Mouse (Mus musculus) forebrain, embryonic 13.5 days (tissue): Measurements from ENCODE around the gene Gjc2. TPM values are rescaled to one million over a fixed set of nuclear protein-coding genes. Genes with fewer than 3 reads are reported as not detected.
A peak's percentile ranks its signal among the peaks of the same experiment; 100 is the strongest.

ENCODE experiments used
- ATAC-seq: fragments of 200-750 bp; cut with Nextera tagmentation; 2 replicates; pipeline ENCODE4 v1.8.0; 2017
- H3K27ac ChIP-seq: fragments of 300-500 bp; sonication (generic); 2 replicates; pipeline ENCODE4 v1.5.1; 2015; ENCODE audit warnings: inconsistent platforms, mild to moderate bottlenecking, moderate library complexity
- H3K27me3 ChIP-seq: fragments of 300-500 bp; sonication (generic); 2 replicates; pipeline ENCODE4 v1.6.1; 2015; ENCODE audit warnings: mild to moderate bottlenecking, inconsistent platforms
- H3K36me3 ChIP-seq: fragments of 300-500 bp; sonication (generic); 2 replicates; pipeline ENCODE4 v1.6.1; 2015; ENCODE audit warnings: mild to moderate bottlenecking, inconsistent platforms; ENCODE audit not compliant: poor library complexity, severe bottlenecking
- H3K4me1 ChIP-seq: fragments of 300-500 bp; sonication (generic); 2 replicates; pipeline ENCODE4 v1.6.1; 2015; ENCODE audit warnings: inconsistent platforms
- H3K4me2 ChIP-seq: fragments of 300-500 bp; sonication (generic); 2 replicates; pipeline ENCODE4 v1.6.1; 2015; ENCODE audit warnings: inconsistent platforms, mild to moderate bottlenecking, moderate library complexity
- H3K4me3 ChIP-seq: fragments of 300-500 bp; sonication (generic); 2 replicates; pipeline ENCODE4 v1.5.1; 2015; ENCODE audit warnings: mild to moderate bottlenecking, inconsistent platforms
- H3K9ac ChIP-seq: fragments of 300-500 bp; sonication (generic); 2 replicates; pipeline ENCODE4 v1.6.1; 2015; ENCODE audit warnings: mild to moderate bottlenecking, inconsistent platforms
- H3K9me3 ChIP-seq: fragments of 300-500 bp; sonication (generic); replicated peaks from 2 replicates; pipeline ENCODE4 v1.6.1; 2016; ENCODE audit warnings: inconsistent platforms
- WGBS: fragments of 180-500 bp; shearing (Covaris S2); methylation state at CpG from one replicate; pipeline ENCODE4 v1.1.7; 2015; 5-methylcytosine and 5-hydroxymethylcytosine counted together
- polyA plus RNA-seq: library from polyadenylated mRNA; unstranded; fragments of >200 nt; fragmentation: Nextera tagmentation; extraction: Ambion mirVana; gene quantifications from 2 replicates; pipeline ENCODE4 v1.2.1, GENCODE M21; 2015

The Gjc2 gene
- polyA plus RNA-seq, 1 experiment from 2014 or later: not detected

DNA sequence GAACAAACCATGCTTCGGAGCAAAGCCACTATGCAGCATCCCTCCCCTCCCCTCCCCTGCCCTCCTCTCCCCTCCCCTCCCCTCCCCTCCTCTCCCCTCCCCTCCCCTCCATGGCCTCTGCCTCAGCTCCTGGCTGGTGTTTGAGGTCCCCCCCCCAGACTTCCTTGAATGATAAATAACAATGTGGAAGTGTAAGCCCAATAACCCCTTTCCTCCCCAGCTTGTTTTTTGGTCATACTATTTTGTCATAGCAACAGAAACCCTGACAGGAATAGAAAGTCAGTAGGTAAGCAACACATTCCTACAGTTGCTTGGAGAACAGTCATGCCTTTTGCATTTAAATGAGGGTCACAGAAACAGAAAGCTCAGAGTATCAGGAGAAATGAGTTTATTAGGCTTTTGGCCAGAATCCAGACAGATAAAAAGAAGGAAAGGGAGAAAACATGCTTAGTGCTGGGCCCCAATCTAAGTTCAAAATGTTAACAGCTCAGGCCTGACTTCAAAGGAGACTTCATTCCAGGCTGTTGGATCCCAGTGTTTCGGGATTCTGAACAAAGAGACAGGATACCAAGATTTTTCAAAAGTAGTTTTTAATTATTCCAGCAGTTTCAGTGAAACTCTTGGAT is 17.3 kb downstream of the Gjc2 start:
- Histone ChIP-seq H3K9me3 (no peaks in the 10 kb centered on the region), H3K27me3 (0 out of 2 replicates have a peak, but pooled peaks cover 4% of the 10 kb centered on the region), H3K4me3 (no peak overlapping the region), H3K4me1 (peaks cover 17% of the 10 kb centered on the region), H3K9ac (no peak overlapping the region), H3K27ac (no peak overlapping the region), H3K4me2 (no peak overlapping the region), H3K36me3 (no peaks in the 10 kb centered on the region)
- 34% methylated on average over 2 of the region's 2 CpGs for WGBS
- no peak for ATAC-seq

DNA sequence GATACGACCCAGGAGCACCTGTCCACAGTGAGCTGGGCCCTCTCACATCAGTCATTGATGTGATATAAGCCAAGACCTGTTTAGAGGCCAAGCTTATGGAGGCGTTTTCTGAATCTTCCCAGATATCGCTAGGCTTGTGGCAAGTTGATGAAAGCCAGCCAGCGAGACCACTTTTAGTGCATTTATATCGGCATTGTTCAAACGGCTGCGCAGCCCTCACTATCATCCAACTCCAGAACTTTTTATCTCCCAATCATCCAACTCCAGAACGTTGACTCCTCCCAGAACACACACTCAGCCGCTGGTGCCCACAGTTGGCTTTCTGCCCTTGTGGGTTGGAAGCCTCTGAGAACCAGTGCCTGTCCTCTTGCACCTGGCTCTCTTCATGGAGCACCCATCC is 18.6 kb downstream of the Gjc2 start:
- 0 out of 2 replicates have a peak overlapping the region, but pooled peaks have one; percentile 72 for H3K4me3 ChIP-seq
- no peak overlapping the region; the same call in 1 of the 2 replicates for H3K27ac ChIP-seq
- peak overlapping the region; percentile 67 for H3K4me2 ChIP-seq
- no peak for ATAC-seq
- peaks cover 17% of the 10 kb centered on the region for H3K4me1 ChIP-seq
- no peak overlapping the region for H3K9ac ChIP-seq
- no peaks in the 10 kb centered on the region for H3K36me3 ChIP-seq
- H3K9me3 ChIP-seq: no peaks in the 10 kb centered on the region
- no peaks in the 10 kb centered on the region for H3K27me3 ChIP-seq
- 91% methylated on average over 9 of the region's 9 CpGs for WGBS

DNA sequence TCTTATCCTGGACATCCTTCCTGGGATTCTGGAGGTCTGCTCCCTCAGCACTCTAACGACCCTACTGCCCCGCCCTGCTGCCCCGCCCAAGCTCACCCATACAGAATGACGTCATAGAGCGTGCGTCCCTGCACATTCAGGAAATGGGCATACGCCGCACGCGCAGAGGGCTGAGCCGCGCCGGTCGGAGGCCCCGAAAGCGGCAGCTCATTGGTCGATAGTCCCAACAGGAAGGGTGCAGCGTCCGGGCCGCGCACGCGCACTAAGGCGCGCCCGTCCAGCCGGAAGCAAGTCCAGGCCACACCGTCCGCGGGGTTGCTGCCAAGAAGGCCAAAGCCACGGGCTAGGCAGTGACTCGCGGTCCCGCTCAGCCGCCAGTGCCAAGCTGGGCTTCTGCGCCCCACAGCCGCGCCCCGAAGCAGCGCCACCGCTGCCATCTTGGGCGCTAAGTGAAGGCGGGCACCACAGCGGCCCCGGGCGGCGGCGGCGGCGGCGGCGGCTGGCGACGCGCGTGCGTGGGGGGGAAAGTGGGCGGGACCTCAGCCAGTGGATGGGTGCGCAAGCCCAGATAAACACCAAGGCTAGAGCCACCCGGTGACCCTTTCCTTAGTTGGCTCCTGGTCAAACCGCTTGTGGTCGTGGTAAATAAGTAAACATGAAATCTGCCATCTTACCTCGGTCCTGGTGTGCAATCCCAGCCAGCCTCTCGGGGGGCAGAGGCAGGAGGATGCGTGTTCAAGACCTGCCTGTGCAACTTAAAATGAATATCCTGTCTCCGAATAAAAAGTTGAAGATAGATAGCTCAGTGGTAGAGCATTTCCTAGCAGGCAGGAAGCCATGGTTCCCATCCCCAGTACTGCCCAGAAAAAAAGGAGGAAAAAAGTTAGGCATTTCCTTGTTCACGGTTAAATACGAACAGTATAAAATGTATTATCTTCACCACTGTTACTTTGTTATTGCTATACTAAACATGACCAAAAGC is 19.5 kb downstream of the Gjc2 start, which contains the start of gene Iba57:
Gene Iba57, minus strand, starts transcription at position 485 of the 982 bp plus-strand sequence.
- WGBS: 4% methylated on average over 61 of the region's 68 CpGs

DNA sequence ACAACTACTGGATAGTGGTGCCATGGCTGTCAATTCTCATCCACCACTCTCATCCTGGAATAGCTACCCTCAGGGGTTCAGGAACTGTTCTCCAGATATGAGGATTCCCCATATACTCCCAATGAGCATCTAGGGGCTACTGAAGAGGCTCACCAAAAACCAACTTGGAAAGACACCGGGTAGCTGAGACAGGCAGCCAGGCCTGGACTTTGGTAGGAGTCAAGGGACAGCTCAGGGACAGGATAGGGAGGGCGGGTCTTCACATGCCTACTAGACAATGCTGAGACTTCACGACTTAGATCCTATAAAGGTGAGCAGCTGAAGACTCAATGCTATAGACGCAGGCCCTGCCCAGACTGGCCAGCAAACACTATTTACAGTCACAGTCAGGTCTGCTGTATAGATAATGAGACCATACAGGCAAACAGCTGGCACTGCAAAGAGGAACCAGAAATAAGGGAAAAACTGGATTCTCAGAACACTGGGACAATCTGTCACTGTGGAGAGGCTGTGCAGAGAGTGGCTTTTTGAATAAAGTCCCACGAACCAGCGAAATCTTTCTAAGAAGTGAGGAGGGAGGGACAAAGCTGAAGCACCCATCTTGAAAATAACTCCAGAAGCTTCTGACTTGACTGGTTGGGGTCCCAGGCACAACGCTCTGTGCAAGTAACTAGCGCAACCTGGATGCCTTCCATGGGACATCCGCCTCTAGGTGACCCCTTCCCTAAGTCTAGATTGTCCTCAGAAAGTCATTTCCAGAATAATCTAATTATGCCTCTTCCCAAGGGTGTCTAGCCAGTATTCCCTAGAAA is 20.4 kb downstream of the Gjc2 start:
- no peak for ATAC-seq
- peak overlapping the region; percentile 99 for H3K27ac ChIP-seq

More for the DNA sequence above, 19.5 kb downstream of the Gjc2 start, which contains the start of gene Iba57:
- peak within 1 kb of the TSS; percentile 67 for H3K4me2 ChIP-seq
- H3K4me3 ChIP-seq: peak within 1 kb of the TSS; percentile 72
- no peaks in the 10 kb centered on the region for H3K27me3 ChIP-seq
- peak within 1 kb of the TSS; percentile 99 for H3K27ac ChIP-seq
- peak within 1 kb of the TSS; percentile 84 for H3K9ac ChIP-seq
- H3K9me3 ChIP-seq: no peaks in the 10 kb centered on the region
- peak; percentile 99 for ATAC-seq
- peaks cover 17% of the 10 kb centered on the region for H3K4me1 ChIP-seq
- H3K36me3 ChIP-seq: peaks cover 5% of the 10 kb centered on the region

DNA sequence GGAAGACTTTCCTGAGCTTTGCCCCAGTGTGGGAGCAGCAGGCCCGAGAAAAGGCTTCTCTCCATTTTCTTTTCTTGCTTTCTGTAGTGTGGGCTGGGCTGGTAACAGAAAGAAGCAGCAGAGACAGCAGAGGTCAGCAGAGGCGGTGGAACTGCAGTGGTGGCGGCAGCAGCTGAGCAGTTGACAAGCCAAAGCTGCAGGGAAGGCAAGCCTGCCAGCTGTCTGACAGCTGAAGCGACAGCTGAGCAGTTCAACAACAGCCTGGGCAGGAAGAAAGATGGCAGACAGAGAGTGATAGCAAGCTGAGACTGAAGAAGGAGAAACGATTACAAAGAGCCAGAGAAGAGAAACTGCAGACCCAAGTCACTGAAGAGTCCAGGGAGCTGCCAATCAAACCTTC is 21.6 kb downstream of the Gjc2 start:
- Histone ChIP-seq H3K9ac (no peak overlapping the region), H3K36me3 (peaks cover 23% of the 10 kb centered on the region), H3K4me1 (peaks cover 17% of the 10 kb centered on the region), H3K9me3 (no peaks in the 10 kb centered on the region), H3K27me3 (no peaks in the 10 kb centered on the region), H3K27ac (no peak overlapping the region), H3K4me3 (no peak overlapping the region), H3K4me2 (no peak overlapping the region)
- 83% methylated on average over 5 of the region's 5 CpGs for WGBS
- ATAC-seq: no peak

More for the DNA sequence above, 20.4 kb downstream of the Gjc2 start:
- peaks cover 14% of the 10 kb centered on the region for H3K36me3 ChIP-seq
- H3K27me3 ChIP-seq: no peaks in the 10 kb centered on the region
- H3K4me2 ChIP-seq: peak overlapping the region; percentile 67
- peaks cover 17% of the 10 kb centered on the region for H3K4me1 ChIP-seq
- H3K9me3 ChIP-seq: no peaks in the 10 kb centered on the region
- H3K9ac ChIP-seq: peak overlapping the region; percentile 60
- 57% methylated on average over 9 of the region's 9 CpGs for WGBS
- peak overlapping the region; percentile 72 for H3K4me3 ChIP-seq

DNA sequence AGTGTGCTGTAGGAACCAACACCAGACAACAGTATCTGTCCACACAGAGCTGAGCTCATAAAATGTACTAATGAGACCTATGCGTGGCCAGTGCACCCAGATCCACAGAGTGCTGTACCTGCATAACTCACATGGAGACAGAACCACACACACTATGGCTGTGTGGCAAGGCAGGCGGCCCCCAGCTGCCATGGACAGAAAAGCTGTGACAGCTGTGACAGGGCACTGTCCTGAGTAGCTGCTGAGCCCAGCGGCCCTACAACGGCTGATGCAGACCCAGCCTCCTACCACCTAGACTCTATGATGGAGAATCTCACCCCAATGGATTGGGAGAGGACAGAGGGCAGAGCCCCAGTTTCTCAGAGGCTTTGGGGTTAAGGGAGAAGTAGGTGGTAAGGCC is 23.5 kb downstream of the Gjc2 start:
- no peak overlapping the region for H3K4me2 ChIP-seq
- ATAC-seq: no peak
- no peaks in the 10 kb centered on the region for H3K9me3 ChIP-seq
- H3K9ac ChIP-seq: no peak overlapping the region
- H3K4me1 ChIP-seq: peaks cover 17% of the 10 kb centered on the region
- H3K4me3 ChIP-seq: no peak overlapping the region
- no peaks in the 10 kb centered on the region for H3K27me3 ChIP-seq
- peaks cover 30% of the 10 kb centered on the region for H3K36me3 ChIP-seq
- 81% methylated on average over 4 of the region's 4 CpGs for WGBS
- no peak overlapping the region for H3K27ac ChIP-seq

DNA sequence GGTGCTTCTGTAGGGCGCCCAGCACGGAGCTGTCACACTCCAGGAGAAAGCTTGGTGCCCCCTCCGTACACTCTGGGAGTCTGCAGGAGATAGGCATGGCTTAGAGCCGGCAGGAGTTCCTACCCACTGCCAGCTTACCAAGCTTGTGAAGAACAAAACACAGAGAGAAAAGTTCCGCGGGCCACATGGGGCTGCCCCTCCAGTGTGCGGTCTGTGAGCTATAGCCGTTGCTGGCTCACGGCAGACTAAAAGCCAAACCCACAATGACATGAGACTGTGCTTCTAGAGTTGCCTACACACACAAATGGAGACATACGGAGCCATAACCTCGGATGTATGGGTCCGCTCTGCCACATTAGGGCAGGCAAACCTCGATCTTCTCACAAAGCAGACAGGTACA is 23.9 kb downstream of the Gjc2 start:
- 92% methylated on average over 13 of the region's 13 CpGs for WGBS
- ATAC-seq: no peak
- Histone ChIP-seq H3K9ac (no peak overlapping the region), H3K4me3 (no peak overlapping the region), H3K9me3 (no peaks in the 10 kb centered on the region), H3K36me3 (peaks cover 30% of the 10 kb centered on the region), H3K4me2 (no peak overlapping the region), H3K4me1 (peaks cover 13% of the 10 kb centered on the region), H3K27me3 (no peaks in the 10 kb centered on the region), H3K27ac (no peak overlapping the region)

DNA sequence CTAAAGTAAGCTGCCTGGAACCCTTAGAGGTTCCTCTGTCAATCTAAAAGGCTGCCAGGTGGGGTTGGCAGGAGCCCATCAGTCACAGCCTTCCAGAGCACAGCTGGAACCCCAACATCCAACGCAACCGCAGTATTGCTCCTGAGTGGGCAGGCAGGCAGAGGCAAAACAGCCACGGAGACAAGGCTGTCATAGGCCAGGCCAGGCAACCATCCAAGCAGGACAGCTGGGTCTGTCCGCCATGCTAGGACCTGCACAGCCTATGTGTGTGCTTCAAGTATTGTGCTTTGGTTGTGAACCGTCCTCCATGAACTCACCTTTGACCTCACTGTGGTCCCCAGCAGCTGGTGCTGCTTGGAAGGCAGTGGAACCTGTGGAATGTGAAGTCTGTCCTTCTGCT is 27.1 kb downstream of the Gjc2 start:
- Histone ChIP-seq H3K36me3 (peaks cover 30% of the 10 kb centered on the region), H3K9ac (no peak overlapping the region), H3K9me3 (no peaks in the 10 kb centered on the region), H3K4me2 (no peak overlapping the region), H3K4me1 (no peaks in the 10 kb centered on the region), H3K4me3 (no peak overlapping the region), H3K27ac (no peak overlapping the region), H3K27me3 (no peaks in the 10 kb centered on the region)
- no peak for ATAC-seq
- 94% methylated on average over 5 of the region's 5 CpGs for WGBS

DNA sequence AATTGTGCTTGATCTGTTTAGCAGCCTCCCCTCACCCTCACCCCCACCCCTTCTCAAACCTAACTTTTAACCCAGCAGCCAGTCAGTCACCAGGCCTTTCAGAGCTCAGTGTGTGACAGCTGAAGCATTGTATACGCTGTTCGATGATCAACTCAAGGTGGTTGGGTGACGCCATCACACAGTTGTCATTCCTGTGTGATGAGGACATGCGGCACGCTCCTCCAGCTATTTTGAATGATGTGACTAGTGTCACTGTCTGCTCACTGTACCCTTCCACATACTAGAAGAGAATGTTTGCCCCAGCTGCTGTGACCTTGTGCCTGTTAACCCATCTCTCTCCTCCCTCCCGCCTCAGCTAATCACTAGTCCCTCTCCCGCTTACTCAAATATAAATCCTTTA is 28.8 kb downstream of the Gjc2 start:
- Histone ChIP-seq H3K36me3 (peaks cover 30% of the 10 kb centered on the region), H3K4me1 (no peaks in the 10 kb centered on the region), H3K4me3 (no peak overlapping the region), H3K27me3 (no peaks in the 10 kb centered on the region), H3K4me2 (no peak overlapping the region), H3K9me3 (no peaks in the 10 kb centered on the region), H3K9ac (no peak overlapping the region), H3K27ac (no peak overlapping the region)
- WGBS: 89% methylated on average over 7 of the region's 7 CpGs
- no peak for ATAC-seq

DNA sequence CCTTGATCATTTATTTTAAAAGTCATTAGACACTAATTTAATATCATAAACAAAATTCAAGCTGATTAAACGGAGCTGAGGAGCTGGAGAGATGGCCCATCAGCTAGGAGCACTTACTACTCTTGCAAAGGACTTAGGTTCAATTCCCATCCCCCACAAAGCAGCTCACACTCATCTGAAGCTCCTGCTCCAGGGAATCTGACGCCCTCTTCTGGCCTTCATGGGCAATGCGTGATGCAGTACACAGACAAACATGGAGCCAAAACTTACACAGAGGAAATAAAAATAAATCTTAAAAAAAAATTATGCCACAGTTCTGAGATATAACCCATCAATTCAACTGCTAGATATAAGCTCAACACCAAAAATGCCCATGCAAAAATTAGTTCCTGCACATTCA is 31.3 kb downstream of the Gjc2 start:
- Histone ChIP-seq H3K27ac (no peak overlapping the region), H3K27me3 (no peaks in the 10 kb centered on the region), H3K9me3 (no peaks in the 10 kb centered on the region), H3K4me1 (no peaks in the 10 kb centered on the region), H3K4me3 (no peak overlapping the region), H3K4me2 (no peak overlapping the region), H3K36me3 (peaks cover 7% of the 10 kb centered on the region; the same call in 1 of the 2 replicates), H3K9ac (no peak overlapping the region)
- ATAC-seq: no peak
- 22% methylated on average over 3 of the region's 3 CpGs for WGBS

DNA sequence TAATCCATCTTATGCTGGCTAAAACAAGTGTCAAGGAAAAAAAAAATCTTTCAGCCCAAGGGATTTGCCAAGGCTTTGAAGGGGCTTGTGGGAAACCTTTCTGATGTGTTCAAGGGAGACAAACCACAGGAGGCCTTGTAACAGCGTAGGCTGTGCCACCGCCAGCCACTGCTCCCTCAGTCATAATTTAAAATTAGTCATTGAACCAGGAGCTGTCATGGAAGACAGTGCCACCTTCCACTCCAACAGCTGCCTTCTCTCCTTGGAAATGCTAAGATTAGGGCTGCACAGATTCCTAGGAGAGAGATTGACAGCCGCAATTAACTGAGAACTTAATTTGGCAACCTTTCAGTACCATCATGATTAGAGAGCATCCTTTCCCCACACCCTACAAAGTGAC is 33.7 kb downstream of the Gjc2 start:
- Histone ChIP-seq H3K36me3 (no peaks in the 10 kb centered on the region), H3K27me3 (no peaks in the 10 kb centered on the region), H3K4me3 (no peak overlapping the region), H3K4me2 (no peak overlapping the region), H3K9ac (no peak overlapping the region), H3K4me1 (no peaks in the 10 kb centered on the region), H3K27ac (no peak overlapping the region), H3K9me3 (no peaks in the 10 kb centered on the region)
- WGBS: 64% methylated on average over 3 of the region's 3 CpGs
- no peak for ATAC-seq
